Mouse (Mus musculus) forebrain, postnatal 0 days (tissue): ENCODE measurements at regions not wholly inside any gene's neighbourhood (a gene's known extent, or its start where the extent isn't known, plus 50 kb on each side); places are given as distances from the start of the nearest gene placed in this dataset.

ENCODE experiments used
- ATAC-seq: fragments of 200-750 bp; cut with Nextera tagmentation; 2 replicates; pipeline ENCODE4 v1.8.0; 2017; ENCODE audit warnings: mild to moderate bottlenecking, moderate library complexity
- DNase-seq: peaks from one replicate; pipeline ENCODE4 v3.0.0-alpha.2; 2015
- H3K27ac ChIP-seq: fragments of 300-500 bp; sonication (generic); 2 replicates; pipeline ENCODE4 v1.5.1; 2014; ENCODE audit warnings: low read depth, mild to moderate bottlenecking, antibody characterized with exemption, low read length, moderate library complexity, mixed read lengths
- H3K27me3 ChIP-seq: fragments of 300-500 bp; sonication (generic); 2 replicates; pipeline ENCODE4 v1.6.1; 2014; ENCODE audit warnings: mild to moderate bottlenecking, low read length, mixed read lengths; ENCODE audit not compliant: insufficient read depth
- H3K36me3 ChIP-seq: fragments of 300-500 bp; sonication (generic); 2 replicates; pipeline ENCODE4 v1.6.1; 2014; ENCODE audit warnings: mild to moderate bottlenecking, moderate library complexity; ENCODE audit not compliant: insufficient read depth
- H3K4me1 ChIP-seq: fragments of 300-500 bp; sonication (generic); 2 replicates; pipeline ENCODE4 v1.6.1; 2014; ENCODE audit warnings: antibody characterized with exemption; ENCODE audit not compliant: insufficient read depth
- H3K4me2 ChIP-seq: fragments of 300-500 bp; sonication (generic); 2 replicates; pipeline ENCODE4 v1.6.1; 2014; ENCODE audit warnings: low read depth, mild to moderate bottlenecking, moderate library complexity
- H3K4me3 ChIP-seq: fragments of 300-500 bp; sonication (generic); 2 replicates; pipeline ENCODE4 v1.5.1; 2014; ENCODE audit warnings: low read depth, low read length, mixed read lengths
- H3K9ac ChIP-seq: fragments of 300-500 bp; sonication (generic); 2 replicates; pipeline ENCODE4 v1.6.1; 2014; ENCODE audit warnings: mild to moderate bottlenecking
- H3K9me3 ChIP-seq: fragments of 300-500 bp; sonication (generic); 2 replicates; pipeline ENCODE4 v1.6.1; 2016; ENCODE audit warnings: low read length
- CTCF ChIP-seq: sonication (generic); IDR thresholded peaks from 2 replicates; pipeline ENCODE4 v1.5.1; 2016; ENCODE audit warnings: antibody characterized with exemption, control low read depth, low read depth
- WGBS: fragments of 180-500 bp; shearing (Covaris S2); extraction: QIAGEN DNeasy Blood & Tissue Kit; methylation state at CpG from one replicate; pipeline ENCODE4 v1.1.7; 2014; 5-methylcytosine and 5-hydroxymethylcytosine counted together

- no peak for DNase-seq
- H3K27ac ChIP-seq, result no peak overlapping the region
- 60% methylated on average over 5 of the region's 5 CpGs for whole genome bisulfite sequencing
- no peak overlapping the region for H3K4me3 ChIP-seq
- H3K9me3 ChIP-seq, result no peaks in the 10 kb centered on the region
- no peak overlapping the region for H3K4me2 ChIP-seq
- TF ChIP-seq CTCF, result no peak
- peak; percentile 59; the same call in 1 of the 2 replicates for ATAC-seq
- H3K4me1 ChIP-seq, result no peaks in the 10 kb centered on the region
- no peaks in the 10 kb centered on the region for H3K36me3 ChIP-seq
- H3K9ac ChIP-seq, result no peak overlapping the region
- no peaks in the 10 kb centered on the region for H3K27me3 ChIP-seq
Observed at GRCm38 (mm10) chr17:88349825-88350460, 90.6 kb upstream of the Foxn2 start.

- no peak for TF ChIP-seq CTCF
- ATAC-seq, result no peak
- no peaks in the 10 kb centered on the region for H3K4me1 ChIP-seq
- no peak for DNase-seq
- H3K4me3 ChIP-seq, result no peak overlapping the region
- H3K27ac ChIP-seq, result no peak overlapping the region
- no peaks in the 10 kb centered on the region for H3K9me3 ChIP-seq
- H3K9ac ChIP-seq, result no peak overlapping the region
- WGBS, result 66% methylated on average over 5 of the region's 5 CpGs
- no peaks in the 10 kb centered on the region for H3K36me3 ChIP-seq
- no peaks in the 10 kb centered on the region for H3K27me3 ChIP-seq
- H3K4me2 ChIP-seq, result no peak overlapping the region
Observed at GRCm38 (mm10) chr17:88350986-88351385, 89.5 kb upstream of the Foxn2 start.

GRCm38 (mm10) chr17:88352960-88353359, 87.6 kb upstream of the Foxn2 start:
- DNase-seq (no peak), ATAC-seq (no peak)
- no peaks in the 10 kb centered on the region for H3K27me3 ChIP-seq
- H3K36me3 ChIP-seq, result no peaks in the 10 kb centered on the region
- H3K4me2 ChIP-seq, result no peak overlapping the region
- no peaks in the 10 kb centered on the region for H3K9me3 ChIP-seq
- H3K4me3 ChIP-seq, result no peak overlapping the region
- no peak overlapping the region for H3K9ac ChIP-seq
- TF ChIP-seq CTCF, result no peak
- H3K4me1 ChIP-seq, result no peaks in the 10 kb centered on the region
- no peak overlapping the region for H3K27ac ChIP-seq

- no peak for ATAC-seq
- 74% methylated on average over 2 of the region's 2 CpGs for WGBS
Observed at GRCm38 (mm10) chr17:88361161-88361560, 79.3 kb upstream of the Foxn2 start.

GRCm38 (mm10) chr17:88362404-88362803, 78.1 kb upstream of the Foxn2 start:
- Histone ChIP-seq H3K9me3 (no peaks in the 10 kb centered on the region), H3K9ac (no peak overlapping the region), H3K4me2 (no peak overlapping the region), H3K4me1 (no peaks in the 10 kb centered on the region), H3K27ac (no peak overlapping the region), H3K36me3 (no peaks in the 10 kb centered on the region), H3K27me3 (no peaks in the 10 kb centered on the region), H3K4me3 (no peak overlapping the region)
- 87% methylated on average over 11 of the region's 11 CpGs for WGBS
- no peak for DNase-seq
- no peak for ATAC-seq
- no peak for TF ChIP-seq CTCF

More at GRCm38 (mm10) chr17:88361161-88361560, 79.3 kb upstream of the Foxn2 start:
- TF ChIP-seq CTCF, result no peak
- Histone ChIP-seq H3K27me3 (no peaks in the 10 kb centered on the region), H3K9me3 (no peaks in the 10 kb centered on the region), H3K9ac (no peak overlapping the region), H3K4me2 (no peak overlapping the region), H3K4me3 (no peak overlapping the region), H3K4me1 (no peaks in the 10 kb centered on the region), H3K36me3 (no peaks in the 10 kb centered on the region), H3K27ac (no peak overlapping the region)
- no peak for DNase-seq

- DNase-seq, result no peak
- no peak for ATAC-seq
- Histone ChIP-seq H3K4me1 (no peaks in the 10 kb centered on the region), H3K4me2 (no peak overlapping the region), H3K4me3 (no peak overlapping the region), H3K9ac (no peak overlapping the region), H3K36me3 (no peaks in the 10 kb centered on the region), H3K27ac (no peak overlapping the region), H3K9me3 (no peaks in the 10 kb centered on the region), H3K27me3 (no peaks in the 10 kb centered on the region)
- WGBS, result 75% methylated on average over 5 of the region's 5 CpGs
- TF ChIP-seq CTCF, result no peak
Observed at GRCm38 (mm10) chr17:88367876-88368275, 72.6 kb upstream of the Foxn2 start.

GRCm38 (mm10) chr17:88369971-88370370, 70.5 kb upstream of the Foxn2 start:
- no peaks in the 10 kb centered on the region for H3K4me1 ChIP-seq
- no peaks in the 10 kb centered on the region for H3K36me3 ChIP-seq
- no peaks in the 10 kb centered on the region for H3K27me3 ChIP-seq
- ATAC-seq, result no peak
- no peak overlapping the region for H3K4me3 ChIP-seq
- DNase-seq, result no peak
- H3K4me2 ChIP-seq, result no peak overlapping the region
- H3K27ac ChIP-seq, result no peak overlapping the region
- H3K9ac ChIP-seq, result no peak overlapping the region
- no peaks in the 10 kb centered on the region for H3K9me3 ChIP-seq
- WGBS, result 81% methylated on average over 8 of the region's 8 CpGs
- TF ChIP-seq CTCF, result no peak

GRCm38 (mm10) chr17:88370676-88371075, 69.8 kb upstream of the Foxn2 start:
- ATAC-seq (no peak), DNase-seq (no peak)
- WGBS, result 76% methylated on average over 9 of the region's 9 CpGs
- no peak overlapping the region for H3K4me2 ChIP-seq
- H3K27ac ChIP-seq, result no peak overlapping the region
- no peak overlapping the region for H3K4me3 ChIP-seq
- TF ChIP-seq CTCF, result no peak
- H3K36me3 ChIP-seq, result no peaks in the 10 kb centered on the region
- H3K4me1 ChIP-seq, result no peaks in the 10 kb centered on the region
- H3K27me3 ChIP-seq, result no peaks in the 10 kb centered on the region
- no peaks in the 10 kb centered on the region for H3K9me3 ChIP-seq
- no peak overlapping the region for H3K9ac ChIP-seq
